Mouse (Mus musculus) erythroblast, embryonic 14.5 days (primary cell): Measurements from ENCODE around the gene Plcl2.

Experiments
- GATA1 ChIP-seq: IDR thresholded peaks from 2 replicates; pipeline ENCODE4 v1.6.1; 2012; ENCODE audit warnings: low read length, inconsistent platforms, mixed read lengths
- TAL1 ChIP-seq: IDR thresholded peaks from 3 replicates; pipeline ENCODE4 v1.6.1; 2012; ENCODE audit warnings: low read length, inconsistent platforms, mixed read lengths

DNA sequence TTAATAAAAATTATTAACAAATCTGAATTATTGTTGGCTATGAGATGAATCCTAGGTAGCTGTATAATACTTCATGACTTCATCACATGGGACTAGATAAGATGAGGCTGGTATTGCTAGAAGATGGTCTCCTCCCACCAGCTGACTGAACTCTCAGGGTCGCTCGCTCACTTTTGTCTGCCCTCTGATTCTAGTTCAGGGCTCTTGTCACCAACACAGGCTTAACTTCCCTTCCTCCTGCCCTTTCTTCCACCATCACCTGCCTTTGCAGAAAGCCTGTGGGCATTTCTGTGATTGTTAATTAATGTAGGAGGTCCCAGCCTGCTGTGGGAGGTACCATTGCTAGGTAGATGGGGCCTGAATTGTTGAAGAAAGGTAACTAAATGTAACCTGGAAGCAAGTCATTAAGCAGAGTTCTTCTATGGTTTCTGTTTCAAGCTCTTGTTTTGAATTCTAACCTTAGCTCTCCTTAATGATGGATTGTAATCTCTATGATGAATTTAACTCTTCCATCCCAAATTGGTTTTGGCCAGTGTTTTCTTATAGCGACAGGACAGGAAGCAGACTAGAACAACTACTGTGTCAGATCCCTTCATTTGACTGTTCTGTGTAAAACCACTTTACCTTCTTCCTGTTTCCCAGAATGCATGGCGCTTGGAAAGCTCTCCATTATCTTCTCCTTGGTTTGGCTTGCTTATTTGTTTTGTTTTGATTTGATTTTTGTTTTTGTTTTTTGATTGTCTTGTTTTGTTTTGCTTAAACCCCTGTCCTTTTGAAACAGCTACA, 27.4 kb downstream of the Plcl2 start:
- no peak for TF ChIP-seq GATA1
- no peak for TF ChIP-seq TAL1
